Mouse (Mus musculus) liver, embryonic 13.5 days (tissue): ENCODE results near the gene Rdh7. TPM values are rescaled to one million over a fixed set of nuclear protein-coding genes. Genes with fewer than 3 reads are reported as not detected.
"Not testable (repeated sequence)": the region's sequence is repeated elsewhere in the genome, so short reads cannot be mapped to it uniquely, and the experiment has no call there.

Source experiments
- ATAC-seq: fragments of 200-750 bp; cut with Nextera tagmentation; 2 replicates; pipeline ENCODE4 v1.8.0; 2017; ENCODE audit warnings: low read depth, mild to moderate bottlenecking, moderate number of reproducible peaks, moderate library complexity
- DNase-seq: peaks from one replicate; pipeline ENCODE4 v3.0.0; 2022
- H3K27ac ChIP-seq: fragments of 300-500 bp; sonication (generic); 2 replicates; pipeline ENCODE4 v1.5.1; 2015; ENCODE audit warnings: moderate library complexity, mild to moderate bottlenecking, inconsistent platforms
- H3K27me3 ChIP-seq: fragments of 300-500 bp; sonication (generic); 2 replicates; pipeline ENCODE4 v1.6.1; 2015; ENCODE audit warnings: mild to moderate bottlenecking, inconsistent platforms
- H3K36me3 ChIP-seq: fragments of 300-500 bp; sonication (generic); 2 replicates; pipeline ENCODE4 v1.6.1; 2015; ENCODE audit warnings: mild to moderate bottlenecking, inconsistent platforms
- H3K4me1 ChIP-seq: fragments of 300-500 bp; sonication (generic); replicated peaks from 2 replicates; pipeline ENCODE4 v1.6.1; 2015; ENCODE audit warnings: inconsistent platforms
- H3K4me2 ChIP-seq: fragments of 300-500 bp; sonication (generic); 2 replicates; pipeline ENCODE4 v1.6.1; 2015; ENCODE audit warnings: inconsistent platforms, mild to moderate bottlenecking, moderate library complexity
- H3K4me3 ChIP-seq: fragments of 300-500 bp; sonication (generic); replicated peaks from 2 replicates; pipeline ENCODE4 v1.5.1; 2015; ENCODE audit warnings: mild to moderate bottlenecking, inconsistent platforms
- H3K9ac ChIP-seq: fragments of 300-500 bp; sonication (generic); 2 replicates; pipeline ENCODE4 v1.6.1; 2015; ENCODE audit warnings: mild to moderate bottlenecking, inconsistent platforms
- H3K9me3 ChIP-seq: fragments of 300-500 bp; sonication (generic); replicated peaks from 2 replicates; pipeline ENCODE4 v1.6.1; 2016; ENCODE audit warnings: inconsistent platforms
- WGBS: fragments of 180-500 bp; shearing (Covaris S2); methylation state at CpG from one replicate; pipeline ENCODE4 v1.1.7; 2015; ENCODE audit not compliant: insufficient replicate concordance; 5-methylcytosine and 5-hydroxymethylcytosine counted together
- polyA plus RNA-seq: library from polyadenylated mRNA; unstranded; fragments of >200 nt; fragmentation: Nextera tagmentation; extraction: Ambion mirVana; gene quantifications from 2 replicates; pipeline ENCODE4 v1.2.1, GENCODE M21; 2015

Rdh7 gene
- polyA plus RNA-seq, 1 experiment from 2014 or later = 0.47 TPM

DNA sequence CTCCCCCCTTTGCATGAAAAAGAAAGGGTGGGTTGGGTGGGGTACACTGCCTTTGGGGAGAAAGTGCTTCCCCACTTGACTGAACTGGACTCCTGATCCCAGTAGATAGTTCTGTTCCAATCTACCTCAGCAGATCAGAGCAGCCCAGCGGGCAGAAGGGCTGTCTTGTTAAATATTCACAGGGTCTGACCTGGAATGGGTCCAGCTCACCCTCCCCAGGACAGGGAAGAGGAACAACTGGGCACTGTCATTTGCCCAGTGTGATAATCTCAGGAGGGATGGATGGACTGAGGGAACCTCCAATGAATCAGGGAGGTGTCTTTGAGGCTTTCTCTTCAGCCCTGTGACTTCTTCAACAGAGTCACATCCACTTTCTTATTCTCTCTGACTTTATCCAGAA, 40.5 kb downstream of the Rdh7 start:
- H3K4me1 ChIP-seq = no peaks in the 10 kb centered on the region
- H3K9ac ChIP-seq = no peak overlapping the region
- no peak overlapping the region for H3K27ac ChIP-seq
- no peak overlapping the region for H3K4me3 ChIP-seq
- no peaks in the 10 kb centered on the region for H3K36me3 ChIP-seq
- no peaks in the 10 kb centered on the region for H3K27me3 ChIP-seq
- DNase-seq = no peak
- H3K9me3 ChIP-seq = no peaks in the 10 kb centered on the region
- ATAC-seq = peak; percentile 50
- 36% methylated on average over 1 of the region's 1 CpGs for WGBS
- H3K4me2 ChIP-seq = no peak overlapping the region

DNA sequence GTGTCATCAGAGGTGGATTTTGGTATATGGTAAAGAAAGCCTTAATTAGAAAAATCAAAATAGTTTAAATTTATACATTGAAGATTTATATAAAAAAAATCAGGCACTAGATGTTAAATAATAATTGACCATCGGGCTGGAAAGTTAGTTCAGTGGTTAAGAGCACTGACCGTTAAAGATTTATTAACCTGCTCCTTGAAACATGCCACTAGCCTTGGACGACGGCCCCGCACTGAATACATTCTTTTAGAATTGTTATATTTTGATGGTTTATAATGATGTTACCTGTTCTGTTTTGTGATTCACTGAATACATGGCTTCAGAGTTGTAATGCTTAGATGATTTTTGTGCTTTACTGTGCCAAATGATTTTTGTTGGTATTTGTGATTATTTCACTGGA, 42.7 kb downstream of the Rdh7 start:
- not testable (repeated sequence) for H3K9me3 ChIP-seq, ATAC-seq, DNase-seq, H3K36me3 ChIP-seq, H3K27ac ChIP-seq, H3K4me1 ChIP-seq, H3K27me3 ChIP-seq, H3K9ac ChIP-seq, H3K4me3 ChIP-seq, H3K4me2 ChIP-seq
- WGBS = 83% methylated on average over 5 of the region's 5 CpGs

DNA sequence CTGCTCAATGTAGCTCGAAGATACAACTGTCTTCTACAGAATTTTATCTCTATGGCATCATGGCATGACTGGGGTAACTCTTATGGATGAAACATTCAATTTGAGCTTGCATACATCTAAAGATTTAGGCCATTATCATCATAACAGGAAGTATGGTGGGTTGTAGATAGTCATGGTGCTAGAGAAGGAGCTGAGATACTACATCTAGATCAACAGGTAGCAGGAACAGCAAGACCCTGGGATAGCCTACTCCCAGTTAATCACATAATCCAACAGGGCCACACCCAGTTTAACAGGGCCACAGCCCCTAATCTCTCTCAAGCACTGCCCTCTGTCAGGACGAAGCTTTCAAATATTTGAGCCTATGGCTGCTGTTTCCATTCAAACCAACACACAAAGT, 47.8 kb downstream of the Rdh7 start:
- no peak for ATAC-seq
- Histone ChIP-seq H3K36me3 (no peaks in the 10 kb centered on the region), H3K9ac (no peak overlapping the region), H3K4me2 (no peak overlapping the region), H3K4me3 (no peak overlapping the region), H3K4me1 (no peaks in the 10 kb centered on the region), H3K27me3 (no peaks in the 10 kb centered on the region), H3K9me3 (no peaks in the 10 kb centered on the region; the same call in 1 of the 2 replicates), H3K27ac (no peak overlapping the region)
- WGBS = 37% methylated on average over 2 of the region's 2 CpGs
- DNase-seq = no peak

DNA sequence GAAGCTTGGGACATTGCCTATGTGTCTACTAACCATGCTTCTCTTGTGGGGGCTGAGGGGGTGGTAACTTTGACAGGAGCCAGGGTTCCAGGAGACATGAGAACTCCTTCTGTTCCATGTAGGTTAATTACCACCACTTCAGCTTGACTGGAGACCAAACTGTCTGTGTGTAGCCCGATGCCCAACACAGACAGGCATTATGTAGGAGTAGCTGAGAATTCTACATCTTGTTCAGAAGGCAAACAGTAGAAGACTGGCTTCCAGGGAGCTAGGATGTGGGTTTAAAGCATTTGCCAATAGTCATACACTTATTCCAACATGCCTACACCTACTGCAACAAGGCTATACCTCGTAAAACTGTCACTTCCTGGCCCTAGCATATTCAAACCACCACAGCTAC, 50.1 kb downstream of the Rdh7 start:
- no peak overlapping the region for H3K9ac ChIP-seq
- no peak for DNase-seq
- no peaks in the 10 kb centered on the region for H3K36me3 ChIP-seq
- no peak for ATAC-seq
- H3K4me2 ChIP-seq = no peak overlapping the region
- H3K4me3 ChIP-seq = no peak overlapping the region
- 56% methylated on average over 2 of the region's 2 CpGs for WGBS
- H3K27me3 ChIP-seq = no peaks in the 10 kb centered on the region
- no peaks in the 10 kb centered on the region for H3K4me1 ChIP-seq
- no peak overlapping the region for H3K27ac ChIP-seq
- H3K9me3 ChIP-seq = no peaks in the 10 kb centered on the region; the same call in 1 of the 2 replicates

DNA sequence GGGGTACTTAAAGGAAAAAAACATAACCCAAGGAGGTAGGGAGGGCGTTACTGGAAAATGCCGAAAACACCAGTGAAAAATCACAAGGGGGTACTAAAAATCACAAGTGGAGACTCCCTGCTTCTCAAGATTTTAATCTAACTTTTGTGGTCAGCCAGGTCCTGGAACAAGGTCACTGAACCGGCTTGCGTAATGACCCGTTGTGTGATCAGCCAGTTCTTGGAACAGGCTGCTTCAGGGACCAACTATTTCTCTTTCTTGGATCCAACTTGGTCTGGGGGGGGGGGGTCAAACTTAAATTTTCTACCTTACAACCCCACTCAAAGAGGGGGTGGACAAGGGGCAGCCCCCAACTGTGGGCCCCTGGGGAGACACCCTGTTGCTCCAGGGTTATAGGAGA, 50.8 kb downstream of the Rdh7 start:
- H3K36me3 ChIP-seq, H3K9ac ChIP-seq, H3K27me3 ChIP-seq, ATAC-seq, DNase-seq, H3K4me1 ChIP-seq, H3K27ac ChIP-seq, H3K4me2 ChIP-seq, H3K9me3 ChIP-seq, H3K4me3 ChIP-seq: not testable (repeated sequence)
- 66% methylated on average over 5 of the region's 5 CpGs for whole genome bisulfite sequencing

DNA sequence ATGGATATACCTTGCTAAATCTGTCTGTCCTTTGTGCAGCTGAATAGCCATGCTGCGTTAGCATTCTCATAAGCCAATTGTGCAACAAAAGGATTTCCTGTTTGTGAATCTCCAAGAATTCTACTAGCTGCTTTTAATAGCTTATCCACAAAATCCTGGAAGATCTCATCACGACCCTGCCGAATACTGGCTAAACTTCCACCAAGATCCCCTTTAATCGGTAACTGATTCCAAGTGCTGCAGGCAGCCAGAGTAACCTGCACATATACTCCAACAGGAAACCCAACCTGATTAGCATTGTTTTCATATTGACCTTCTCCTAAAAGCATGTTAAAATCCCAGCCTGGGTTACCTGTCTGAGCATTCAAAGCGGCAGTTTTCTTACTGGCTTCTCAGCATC, 53.3 kb downstream of the Rdh7 start:
- Histone ChIP-seq H3K4me2 (no peak overlapping the region), H3K27me3 (no peaks in the 10 kb centered on the region), H3K9ac (no peak overlapping the region), H3K36me3 (no peaks in the 10 kb centered on the region), H3K9me3 (no peaks in the 10 kb centered on the region; the same call in 1 of the 2 replicates), H3K4me3 (no peak overlapping the region), H3K4me1 (no peaks in the 10 kb centered on the region), H3K27ac (no peak overlapping the region)
- DNase-seq (no peak), ATAC-seq (no peak)
- WGBS = 70% methylated on average over 5 of the region's 5 CpGs

DNA sequence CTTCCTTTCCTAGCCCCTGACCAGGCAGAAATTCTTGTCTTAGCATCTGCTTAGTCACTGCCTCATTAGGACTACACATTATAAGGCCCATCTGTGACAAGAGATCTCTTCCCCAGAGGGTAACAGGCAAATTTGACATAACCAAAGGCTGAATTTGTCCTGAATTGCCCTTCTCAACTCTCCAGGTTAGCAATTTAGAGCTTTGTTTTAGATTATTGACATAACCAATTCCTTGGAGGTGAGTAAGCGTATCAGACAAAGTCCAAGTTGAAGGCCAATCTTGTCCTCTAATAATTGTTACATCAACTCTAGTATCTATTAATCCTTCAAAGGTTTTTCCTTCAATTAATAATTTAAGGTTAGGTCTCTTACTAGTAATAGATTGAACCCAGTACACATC, 54.4 kb downstream of the Rdh7 start:
- H3K27ac ChIP-seq, H3K4me1 ChIP-seq, H3K9me3 ChIP-seq, DNase-seq, H3K27me3 ChIP-seq, H3K36me3 ChIP-seq, ATAC-seq, H3K4me3 ChIP-seq, H3K4me2 ChIP-seq, H3K9ac ChIP-seq: not testable (repeated sequence)
- 83% methylated on average over 1 of the region's 1 CpGs for WGBS

Other genes with a start within 250 kb of the Rdh7 start
- 12.3 and 15.5 TPM in 2 replicates for gene Stat6, start 245.8 kb downstream of the Rdh7 start, polyA plus RNA-seq
- gene Nemp1, start 221.9 kb downstream of the Rdh7 start, polyA plus RNA-seq = 5.0 and 6.3 TPM in 2 replicates
- gene Nab2, start 220.2 kb downstream of the Rdh7 start, polyA plus RNA-seq = 1.5 and 2.1 TPM in 2 replicates
- gene Myo1a, start 183.6 kb downstream of the Rdh7 start, polyA plus RNA-seq = 0.17 TPM in 2 replicates
- 11.4 and 14.2 TPM in 2 replicates for gene Tac2, start 164.3 kb downstream of the Rdh7 start, polyA plus RNA-seq
- gene Zbtb39, start 149.3 kb downstream of the Rdh7 start, polyA plus RNA-seq = 0.75 and 0.94 TPM in 2 replicates
- gene Gpr182, start 137.1 kb downstream of the Rdh7 start, polyA plus RNA-seq = 9.0 and 11.2 TPM in 2 replicates
- 0.17 and 0.28 TPM in 2 replicates for gene Rdh1, start 129.1 kb downstream of the Rdh7 start, polyA plus RNA-seq
- 0.14 and 0.15 TPM in 2 replicates for gene Rdh16f1, start 129.0 kb downstream of the Rdh7 start, polyA plus RNA-seq
- not detected in 2 replicates for gene Rdh9, start 112.4 kb downstream of the Rdh7 start, polyA plus RNA-seq
- gene Rdh16, start 87.7 kb downstream of the Rdh7 start, polyA plus RNA-seq = 0.05 TPM in 1 of 2 replicates, not detected in the other
- gene Rdh19, start 38.9 kb downstream of the Rdh7 start, polyA plus RNA-seq = not detected in 2 replicates
- not detected in 2 replicates for gene Rdh16f2, start 22.3 kb downstream of the Rdh7 start, polyA plus RNA-seq
- not detected in 2 replicates for gene Sdr9c7, start 9.7 kb upstream of the Rdh7 start, polyA plus RNA-seq
- not detected in 2 replicates for gene Hsd17b6, start 118.8 kb upstream of the Rdh7 start, polyA plus RNA-seq
- 87.0 and 99.1 TPM in 2 replicates for gene Prim1, start 126.4 kb upstream of the Rdh7 start, polyA plus RNA-seq
- 599 and 646 TPM in 2 replicates for gene Naca, start 146.8 kb upstream of the Rdh7 start, polyA plus RNA-seq
- 380 and 439 TPM in 2 replicates for gene Ptges3, start 170.1 kb upstream of the Rdh7 start, polyA plus RNA-seq
- gene Atp5b, start 194.5 kb upstream of the Rdh7 start, polyA plus RNA-seq = 2,036 and 2,215 TPM in 2 replicates
- gene Baz2a, start 202.8 kb upstream of the Rdh7 start, polyA plus RNA-seq = 5.8 and 6.7 TPM in 2 replicates